Mouse (Mus musculus): Measurements from ENCODE around the gene Lzts3.

GRCm38 (mm10) chr2:130629839-130630203 is 12.8 kb downstream of the Lzts3 start, which contains the start of the genes Fastkd5 and Ubox5:
- TF ChIP-seq CTCF (IDR thresholded peaks at IDR 0.05; ENCODE audit: borderline replicate concordance, control insufficient read depth, extremely low read depth, insufficient read depth, low read length, poor library complexity) (no peak), POLR2A (IDR thresholded peaks at IDR 0.05; ENCODE audit: control insufficient read depth, extremely low read depth, insufficient read depth, low read length, poor library complexity) (peak; percentile 48; the same call in 1 of the 2 replicates)

Data from thymus, adult 2 months (tissue).